Mouse (Mus musculus) bone marrow, adult 2 months (tissue): ENCODE data around the gene Dock2.

ENCODE experiments used
- CTCF ChIP-seq: fragments of 200-500 bp; IDR thresholded peaks from 2 replicates; pipeline ENCODE4 v1.5.1; 2011; ENCODE audit warnings: low read length, control low read depth; ENCODE audit not compliant: control insufficient read depth, insufficient read depth
- POLR2A ChIP-seq: fragments of 200-500 bp; IDR thresholded peaks from 2 replicates; pipeline ENCODE4 v1.6.1; 2011; ENCODE audit warnings: low read depth, mild to moderate bottlenecking, control low read depth, low read length, borderline replicate concordance; ENCODE audit not compliant: control insufficient read depth

- no peak for TF ChIP-seq CTCF
- TF ChIP-seq POLR2A, result no peak
Observed at GRCm38 (mm10) chr11:34741081-34741480, 42.6 kb downstream of the Dock2 start.
